Mouse (Mus musculus) left cerebral cortex, adult 2 months (tissue): ENCODE results near the gene Exoc7. TPM values are rescaled to one million over a fixed set of nuclear protein-coding genes. Genes with fewer than 3 reads are reported as not detected.

Experiments used
- DNase-seq, 2 experiments: peaks; one replicate each; pipeline ENCODE4 v3.0.0; 2021 to 2022; ENCODE audit warnings: low spot score in 2 of 2, mixed read lengths in 1 of 2; ENCODE audit errors: extremely low spot score in 1 of 2
- H3K27ac ChIP-seq: fragments of 200-600 bp; 2 replicates; pipeline ENCODE4 v1.8.1; 2022
- H3K4me3 ChIP-seq: fragments of 200-600 bp; 2 replicates; pipeline ENCODE4 v1.8.1; 2022
- CTCF ChIP-seq: fragments of 200-600 bp; IDR thresholded peaks from 2 replicates; pipeline ENCODE4 v1.8.1; 2022; ENCODE audit warnings: antibody characterized with exemption, mild to moderate bottlenecking, moderate library complexity
- intact Hi-C: fragments of 180-260 bp; cut with DNase I; formaldehyde crosslinking; loops from one replicate; pipeline ENCODE4 v1.15.1; 2025
- total RNA-seq, 2 experiments: library from RNA; stranded (reverse); gene quantifications; 2 replicates each; pipeline ENCODE4 v1.2.3; 2021

Exoc7 gene
- total RNA-seq, 2 experiments from 2014 or later: 89.8 to 98.5 TPM

DNA sequence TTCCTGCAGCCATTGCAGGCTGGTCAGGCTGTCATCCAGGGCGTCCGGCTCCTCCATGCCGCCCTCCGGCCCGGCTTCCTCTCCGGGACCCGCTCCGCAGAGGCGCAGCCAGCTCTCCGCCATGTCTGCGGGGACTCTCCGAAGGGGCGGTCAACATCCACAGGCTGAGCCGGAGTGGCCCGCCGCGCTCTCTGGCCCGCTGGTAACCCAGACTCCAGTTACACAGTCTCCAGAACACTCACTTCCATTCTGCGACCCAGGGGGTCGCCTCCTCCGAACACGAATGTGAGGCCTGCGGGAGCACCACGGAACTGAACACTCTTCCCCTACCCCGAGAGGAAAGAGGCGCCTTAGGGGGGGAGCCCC lies 27.4 kb upstream of the Exoc7 start:
- Histone ChIP-seq H3K27ac (no peak overlapping the region), H3K4me3 (no peak overlapping the region)
- intact Hi-C loops: no loop called here
- no peak for TF ChIP-seq CTCF
- DNase-seq: no peak

DNA sequence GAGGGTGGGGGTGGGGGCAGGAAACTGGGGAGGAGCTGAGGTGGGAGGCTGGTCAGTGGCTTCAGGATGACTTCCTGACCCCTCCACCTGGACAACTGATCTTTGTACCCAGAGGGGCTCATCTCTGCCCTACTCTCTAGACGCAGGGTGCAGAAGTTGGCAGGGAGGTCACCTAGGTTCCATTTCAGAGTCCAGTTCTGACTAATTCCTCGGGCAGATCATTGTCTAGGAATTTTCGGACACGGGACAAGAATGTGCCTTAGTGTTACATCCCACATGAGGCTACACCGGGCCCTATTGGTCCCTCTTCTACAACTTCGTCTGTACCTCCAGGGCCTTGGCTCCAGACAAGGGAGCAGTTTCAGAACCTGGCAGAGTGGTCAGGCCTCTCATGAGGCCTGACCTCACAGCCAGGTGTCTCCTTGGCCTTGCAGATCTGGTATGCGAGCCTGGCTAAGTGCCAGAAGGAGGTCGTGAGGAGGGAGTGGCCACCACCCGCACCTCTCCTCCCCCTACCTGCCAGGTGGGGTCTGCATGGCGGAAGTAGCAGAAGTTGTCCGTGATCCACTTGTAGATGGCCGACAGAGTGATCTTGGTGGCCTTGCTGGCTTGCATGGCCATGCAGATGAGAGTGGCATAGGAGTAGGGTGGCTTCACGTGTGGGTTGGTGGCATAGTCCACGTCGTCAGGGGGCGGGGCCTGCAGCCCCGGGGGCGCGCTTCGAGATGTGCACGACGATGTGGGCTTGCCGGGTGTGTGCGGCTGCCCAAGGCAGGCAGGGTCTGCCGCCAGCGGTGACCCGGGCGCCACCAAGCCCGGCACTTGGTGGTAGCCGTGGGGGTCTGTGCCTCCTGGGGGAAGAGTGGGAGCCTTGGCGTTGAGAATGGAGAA lies 26.7 kb upstream of the Exoc7 start:
- DNase-seq: no peak
- Histone ChIP-seq H3K4me3 (no peak overlapping the region), H3K27ac (no peak overlapping the region)
- TF ChIP-seq CTCF: no peak
- intact Hi-C loops: no loop called here

GRCm38 (mm10) chr11:116332983-116333270 lies 25.9 kb upstream of the Exoc7 start:
- H3K27ac ChIP-seq: peak overlapping the region; percentile 50
- H3K4me3 ChIP-seq: no peak overlapping the region
- TF ChIP-seq CTCF: no peak
- no peak for DNase-seq
- intact Hi-C loops: no loop called here

GRCm38 (mm10) chr11:116332232-116332982 lies 25.4 kb upstream of the Exoc7 start:
- Histone ChIP-seq H3K4me3 (no peak overlapping the region), H3K27ac (peak overlapping the region; percentile 60)
- no peak for TF ChIP-seq CTCF
- peak in 1 of 2 experiments; percentile 51 for DNase-seq
- intact Hi-C loops: no loop called here

GRCm38 (mm10) chr11:116330211-116330518 lies 23.1 kb upstream of the Exoc7 start:
- no peak for DNase-seq
- H3K4me3 ChIP-seq: no peak overlapping the region
- intact Hi-C loops: no loop called here
- peak overlapping the region; percentile 66; the same call in 1 of the 2 replicates for H3K27ac ChIP-seq
- no peak for TF ChIP-seq CTCF

GRCm38 (mm10) chr11:116329314-116330210 lies 22.5 kb upstream of the Exoc7 start:
- Histone ChIP-seq H3K4me3 (no peak overlapping the region), H3K27ac (peak overlapping the region; percentile 66; the same call in 1 of the 2 replicates)
- no peak for TF ChIP-seq CTCF
- intact Hi-C loops: no loop called here
- no peak for DNase-seq

- intact Hi-C loops: no loop called here
- no peak for TF ChIP-seq CTCF
- Histone ChIP-seq H3K4me3 (no peak overlapping the region), H3K27ac (no peak overlapping the region)
- DNase-seq: no peak
These were observed 20.1 kb upstream of the Exoc7 start for GRCm38 (mm10) chr11:116326963-116327603.

GRCm38 (mm10) chr11:116318719-116319659 lies 12.0 kb upstream of the Exoc7 start:
- H3K27ac ChIP-seq: no peak overlapping the region; the same call in 1 of the 2 replicates
- H3K4me3 ChIP-seq: peak overlapping the region; percentile 46
- intact Hi-C loops: loop anchor here (1.0 to 2.0 kb wide), 4 partner anchors 16 to 146 kb away; partner anchors contain the start of gene Foxj1
- DNase-seq: peak; percentile 82 to 93
- peak; percentile 98 for TF ChIP-seq CTCF

GRCm38 (mm10) chr11:116312359-116312758 lies 5.3 kb upstream of the Exoc7 start:
- DNase-seq: no peak
- intact Hi-C loops: no loop called here
- no peak overlapping the region for H3K27ac ChIP-seq
- no peak for TF ChIP-seq CTCF
- no peak overlapping the region for H3K4me3 ChIP-seq

- H3K27ac ChIP-seq: no peak overlapping the region
- no peak for TF ChIP-seq CTCF
- intact Hi-C loops: no loop called here
- no peak overlapping the region for H3K4me3 ChIP-seq
- DNase-seq: no peak
These were observed 4.1 kb upstream of the Exoc7 start for GRCm38 (mm10) chr11:116311169-116311568.

- DNase-seq: no peak
- no peak overlapping the region for H3K4me3 ChIP-seq
- TF ChIP-seq CTCF: no peak
- no peak overlapping the region for H3K27ac ChIP-seq
- intact Hi-C loops: no loop called here
These were observed 2.6 kb upstream of the Exoc7 start for GRCm38 (mm10) chr11:116309601-116310000.
